Mouse (Mus musculus): Measurements from ENCODE around the gene Nosip.
A peak's percentile ranks its signal among the peaks of the same experiment; 100 is the strongest.

Gene Nosip

DNA sequence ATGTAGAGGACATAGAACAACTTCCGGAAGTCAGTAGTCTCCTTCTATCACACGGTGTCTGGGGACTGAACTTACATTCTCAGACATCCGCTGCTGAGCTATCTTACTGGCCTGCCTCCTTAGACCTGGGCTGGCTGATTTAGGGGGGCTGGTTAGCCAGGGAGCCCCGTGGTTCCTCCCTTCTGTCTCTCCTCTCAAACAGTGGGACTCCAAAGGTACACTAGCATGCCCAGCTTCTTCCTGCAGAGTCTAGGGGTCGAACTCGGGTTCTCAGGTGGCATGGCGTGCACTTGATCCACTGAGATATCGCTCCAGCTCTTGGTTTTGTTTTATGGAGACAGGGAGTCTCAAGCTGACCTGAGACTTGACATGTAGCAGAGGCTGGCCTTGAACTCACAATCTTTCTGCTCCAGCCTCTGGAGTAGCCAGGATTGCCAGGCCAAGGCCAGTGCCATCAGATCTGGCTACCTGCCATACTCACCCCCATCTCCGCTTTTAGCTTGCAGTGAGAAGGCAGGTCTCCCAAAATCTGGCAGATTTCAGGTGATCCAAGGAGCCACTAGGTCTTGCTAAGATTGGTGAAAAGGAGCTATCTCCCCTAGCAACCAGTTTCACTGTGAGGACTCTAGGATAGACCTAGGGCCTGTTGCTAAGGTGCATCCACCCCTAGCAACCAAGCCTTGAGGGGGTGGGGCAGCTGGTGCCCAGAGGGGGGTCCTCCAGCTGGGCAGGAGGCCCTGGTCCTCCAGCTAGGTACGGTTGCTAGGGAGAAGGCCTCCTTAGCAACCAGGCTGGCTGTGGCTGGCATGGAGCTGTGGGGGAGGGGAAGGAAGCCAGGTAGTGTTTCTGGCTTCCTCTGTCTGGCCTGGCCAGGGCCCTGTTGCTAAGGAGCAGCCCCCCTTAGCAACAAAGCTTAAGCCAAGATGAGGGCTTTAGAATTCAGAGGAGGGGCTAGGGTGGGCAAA lies 3.3 kb upstream of the Nosip start:
- DNase-seq (ENCODE audit: low spot score in 2 of 2), result no peak

DNA sequence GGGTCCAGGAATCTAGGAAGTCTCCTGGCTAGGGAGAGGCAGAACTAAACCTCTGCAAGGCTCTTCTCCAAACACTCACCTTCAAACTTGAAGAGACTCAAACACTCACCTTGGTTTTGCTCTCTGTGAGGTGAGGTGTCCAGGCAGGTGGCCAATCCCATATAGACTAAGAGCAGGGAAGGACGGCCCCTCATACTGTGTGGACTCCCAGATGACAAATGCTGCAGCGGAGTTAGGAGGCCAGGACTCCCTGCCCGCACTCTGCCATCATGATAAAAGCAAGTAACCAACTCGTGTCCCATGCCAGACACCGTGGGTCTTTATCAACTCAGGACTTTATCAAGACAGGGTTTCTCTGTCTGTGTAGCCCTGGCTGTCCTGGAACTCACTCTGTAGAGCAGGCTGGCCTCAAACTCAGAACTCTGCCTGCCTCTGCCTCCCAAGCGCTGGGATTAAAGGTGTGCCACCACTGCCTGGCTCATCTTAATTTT lies 1.6 kb upstream of the Nosip start:
- DNase-seq (ENCODE audit: low spot score in 2 of 2), result no peak

- DNase-seq (ENCODE audit: low spot score in 2 of 2), result no peak
Measured at GRCm38 (mm10) chr7:45061532-45062075, 625 bp upstream of the Nosip start.

DNA sequence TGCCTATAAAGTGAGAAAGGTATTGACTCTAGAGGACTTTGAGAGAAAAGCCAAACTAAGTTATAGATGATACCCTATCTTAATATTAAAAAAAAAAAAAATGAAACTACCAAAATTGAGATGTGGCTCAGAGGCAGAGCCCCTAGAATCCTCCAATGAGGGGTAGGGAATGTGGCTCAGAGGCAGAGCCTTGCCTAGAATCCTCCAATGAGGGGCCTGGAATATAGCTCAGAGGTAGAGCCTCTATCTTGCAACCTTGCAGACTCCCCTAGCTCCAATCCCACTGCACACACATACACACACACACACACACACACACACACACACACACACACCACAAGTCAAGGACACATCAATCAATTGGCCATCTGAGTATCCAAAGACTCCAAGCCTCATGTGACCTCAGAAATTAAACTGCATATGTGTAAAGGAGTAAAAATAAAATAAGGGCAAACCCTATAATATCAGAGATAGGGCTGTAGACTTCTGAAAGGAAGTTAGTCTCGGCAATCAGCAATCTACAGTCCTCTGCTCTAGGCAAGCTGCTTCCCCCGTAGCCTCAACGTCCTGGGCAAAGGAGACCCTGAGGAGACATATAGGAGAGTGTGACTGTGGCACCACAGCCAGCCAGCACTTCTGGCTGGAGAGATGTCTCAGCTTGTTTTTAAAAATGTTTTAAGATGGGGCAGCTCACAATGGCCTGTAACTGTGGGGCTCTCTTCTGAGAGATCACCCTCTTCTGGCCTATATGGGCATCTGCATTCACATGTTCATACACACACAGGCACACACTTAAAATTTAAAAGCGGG lies 5.2 kb downstream of the Nosip start:
- no peak for DNase-seq (ENCODE audit: low spot score in 2 of 2)

- DNase-seq (ENCODE audit: low spot score in 2 of 2), result no peak
Measured at GRCm38 (mm10) chr7:45068000-45068318, 5.7 kb downstream of the Nosip start.

- DNase-seq (ENCODE audit: low spot score in 2 of 2), result no peak
Measured at GRCm38 (mm10) chr7:45069671-45070070, 7.4 kb downstream of the Nosip start.

DNA sequence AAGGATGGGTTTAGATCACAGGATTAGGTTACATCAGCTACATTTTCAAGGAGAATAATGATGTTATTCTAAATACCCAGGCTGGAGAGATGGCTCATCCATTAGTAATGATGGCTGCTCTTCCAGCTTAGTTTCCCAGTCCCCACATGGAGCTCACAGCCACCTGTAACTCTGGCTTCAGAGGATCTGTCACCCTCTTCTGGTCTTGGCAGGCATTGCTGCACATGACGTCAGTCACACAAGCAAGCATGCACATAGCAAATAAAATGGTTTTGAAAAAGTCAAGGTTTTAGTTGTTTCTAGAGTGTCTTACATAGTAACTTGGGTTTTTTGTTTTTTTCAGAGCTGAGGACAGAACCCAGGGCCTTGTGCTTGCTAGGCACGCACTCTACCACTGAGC lies 10.0 kb downstream of the Nosip start:
- no peak for DNase-seq (ENCODE audit: low spot score in 2 of 2)

DNA sequence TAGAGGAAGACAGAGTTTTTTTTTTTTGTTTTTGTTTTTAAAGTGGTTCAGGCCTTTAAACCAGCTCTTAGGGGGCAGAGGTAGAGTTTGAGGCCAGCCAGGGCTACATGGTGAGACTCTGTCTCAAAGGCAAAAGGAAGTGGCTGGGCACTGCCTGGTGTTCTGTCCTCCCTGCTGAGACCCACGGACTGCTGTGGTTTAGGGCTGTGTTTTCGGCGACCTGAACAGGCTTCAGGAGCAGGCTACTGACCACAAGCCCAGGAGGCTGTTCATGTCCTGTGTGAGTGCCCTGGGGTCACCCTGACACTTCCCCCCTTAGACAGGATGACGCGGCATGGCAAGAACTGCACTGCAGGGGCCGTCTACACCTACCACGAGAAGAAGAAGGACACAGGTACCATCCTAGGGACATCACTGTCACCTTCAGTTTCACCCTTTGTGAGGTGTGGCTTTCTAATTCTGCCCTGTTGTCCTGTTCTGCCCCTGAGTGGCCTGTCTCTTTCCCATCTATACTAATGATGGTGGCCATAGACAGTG lies 11.0 kb downstream of the Nosip start:
- no peak for DNase-seq (ENCODE audit: low spot score in 2 of 2)

DNA sequence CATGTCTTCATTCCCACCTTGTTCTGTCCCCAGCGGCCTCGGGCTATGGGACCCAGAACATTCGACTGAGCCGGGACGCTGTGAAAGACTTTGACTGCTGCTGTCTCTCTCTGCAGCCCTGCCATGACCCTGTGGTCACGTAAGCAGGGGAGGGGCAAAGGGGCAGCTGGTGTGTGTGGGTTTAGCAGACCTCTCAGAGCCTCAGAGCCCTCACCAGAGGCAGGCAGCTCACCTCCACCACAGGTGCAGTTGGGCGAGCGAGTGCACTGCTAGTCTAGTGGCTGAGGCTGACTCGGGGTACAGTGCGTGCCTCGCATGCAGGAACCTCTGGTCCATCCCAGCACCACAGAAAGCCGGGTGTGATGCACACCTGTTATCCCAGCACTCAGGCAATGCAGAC lies 11.7 kb downstream of the Nosip start:
- no peak for DNase-seq (ENCODE audit: low spot score in 2 of 2)

GRCm38 (mm10) chr7:45075405-45075804 lies 13.2 kb downstream of the Nosip start:
- DNase-seq (ENCODE audit: low spot score in 2 of 2), result no peak

DNA sequence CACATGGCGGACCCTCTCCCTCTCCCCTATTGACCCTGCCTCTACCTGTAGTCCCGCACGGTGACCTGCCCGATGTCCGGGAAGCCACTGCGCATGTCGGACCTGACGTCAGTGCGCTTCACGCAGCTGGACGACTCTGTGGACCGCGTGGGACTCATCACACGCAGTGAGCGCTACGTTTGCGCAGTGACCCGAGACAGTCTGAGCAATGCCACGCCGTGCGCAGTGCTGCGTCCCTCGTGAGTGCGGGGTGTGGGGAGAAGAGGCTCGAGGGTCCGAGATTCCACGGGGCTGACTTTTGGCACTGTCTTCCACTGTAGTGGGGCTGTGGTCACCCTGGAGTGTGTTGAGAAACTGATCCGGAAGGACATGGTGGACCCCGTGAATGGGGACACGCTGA lies 14.3 kb downstream of the Nosip start:
- no peak for DNase-seq (ENCODE audit: low spot score in 2 of 2)

DNA sequence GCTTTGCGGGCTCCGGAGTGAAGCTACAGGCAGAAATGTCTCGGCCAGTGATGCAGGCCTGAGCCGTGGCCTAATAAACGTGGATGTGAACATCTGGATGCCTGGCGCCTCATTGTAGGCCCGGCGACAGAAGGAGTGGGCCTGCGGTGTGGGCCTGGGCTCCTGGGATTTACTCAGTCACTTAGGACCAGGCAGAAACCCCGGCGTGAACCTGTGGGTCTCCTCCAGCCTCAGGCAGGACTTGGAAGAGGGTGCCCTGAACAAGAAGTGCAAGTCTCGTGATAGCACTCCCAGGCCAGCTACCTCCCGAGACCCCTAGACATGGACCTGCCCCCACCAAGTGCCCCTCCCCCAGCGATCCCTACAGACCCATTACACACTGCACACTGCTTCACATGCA lies 15.1 kb downstream of the Nosip start:
- DNase-seq (ENCODE audit: low spot score in 2 of 2), result no peak

GRCm38 (mm10) chr7:45077829-45078228 lies 15.6 kb downstream of the Nosip start:
- no peak for DNase-seq (ENCODE audit: low spot score in 2 of 2)

GRCm38 (mm10) chr7:45078513-45078912 lies 16.3 kb downstream of the Nosip start:
- peak; percentile 52 to 53 for DNase-seq (ENCODE audit: low spot score in 2 of 2)

DNA sequence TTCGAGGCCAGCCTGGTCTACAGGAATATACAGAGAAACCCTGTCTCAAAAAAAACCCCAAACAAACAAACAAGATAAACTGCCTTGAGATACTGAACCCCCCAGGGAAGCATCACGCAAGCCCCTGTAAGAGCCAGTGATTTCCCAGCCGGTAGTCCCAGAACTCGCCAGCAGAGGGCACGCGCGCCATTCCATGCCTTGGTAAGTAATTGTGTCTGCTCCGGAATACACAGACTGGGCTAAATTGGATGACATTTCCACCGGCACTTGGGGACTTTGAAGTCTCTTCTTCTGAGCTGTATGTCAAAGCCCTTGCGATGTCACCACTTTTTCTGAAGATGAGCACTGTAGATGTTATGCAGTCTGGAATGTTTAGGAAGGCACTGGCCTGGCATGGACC lies 17.6 kb downstream of the Nosip start:
- DNase-seq (ENCODE audit: low spot score in 2 of 2), result peak; percentile 87 to 93

- DNase-seq (ENCODE audit: low spot score in 2 of 2), result no peak
Measured at GRCm38 (mm10) chr7:45081016-45081415, 18.8 kb downstream of the Nosip start.

DNA sequence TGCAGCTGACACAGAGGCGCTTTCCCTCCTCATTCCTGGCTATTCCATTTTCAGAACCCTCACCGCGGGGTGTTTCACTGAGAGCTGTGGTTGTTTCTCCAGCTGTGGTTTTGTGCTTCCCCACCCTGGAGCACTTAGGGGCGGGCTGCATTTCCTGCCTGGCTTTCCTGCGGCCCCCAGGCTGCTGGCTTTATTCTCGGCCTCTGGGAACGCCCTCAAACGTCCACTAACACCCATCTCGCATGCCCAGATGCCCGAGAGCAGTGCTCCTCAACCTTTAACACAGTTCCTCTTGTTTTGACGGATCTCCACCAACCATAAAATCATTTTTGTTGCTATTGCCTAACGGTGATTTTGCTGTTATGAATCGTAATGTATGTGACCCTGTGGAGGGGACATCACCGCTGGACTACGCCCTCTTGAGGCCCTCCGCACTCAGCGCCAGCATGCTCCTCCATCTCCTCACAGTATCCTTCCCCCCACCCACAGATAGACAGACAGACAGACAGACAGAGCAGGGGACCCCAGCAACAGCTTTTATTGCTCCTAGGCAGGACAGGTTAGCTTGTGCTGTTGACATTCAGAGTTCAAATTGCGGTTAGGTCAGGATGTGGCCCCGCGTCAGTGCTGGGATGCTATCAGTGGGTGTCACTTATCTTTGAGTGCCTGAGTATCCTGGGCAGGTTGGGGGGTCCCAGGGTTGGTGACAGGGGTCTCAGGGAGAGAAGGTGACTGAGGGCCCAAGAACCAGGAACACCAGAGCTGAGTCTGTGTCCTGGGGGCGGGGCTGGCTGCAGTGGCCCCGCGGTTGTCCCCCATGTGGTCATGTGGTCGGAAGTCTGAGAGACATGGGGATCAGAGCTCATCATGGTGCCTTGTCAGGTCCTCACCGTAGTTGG lies 20.4 kb downstream of the Nosip start:
- no peak for DNase-seq (ENCODE audit: low spot score in 2 of 2)

DNA sequence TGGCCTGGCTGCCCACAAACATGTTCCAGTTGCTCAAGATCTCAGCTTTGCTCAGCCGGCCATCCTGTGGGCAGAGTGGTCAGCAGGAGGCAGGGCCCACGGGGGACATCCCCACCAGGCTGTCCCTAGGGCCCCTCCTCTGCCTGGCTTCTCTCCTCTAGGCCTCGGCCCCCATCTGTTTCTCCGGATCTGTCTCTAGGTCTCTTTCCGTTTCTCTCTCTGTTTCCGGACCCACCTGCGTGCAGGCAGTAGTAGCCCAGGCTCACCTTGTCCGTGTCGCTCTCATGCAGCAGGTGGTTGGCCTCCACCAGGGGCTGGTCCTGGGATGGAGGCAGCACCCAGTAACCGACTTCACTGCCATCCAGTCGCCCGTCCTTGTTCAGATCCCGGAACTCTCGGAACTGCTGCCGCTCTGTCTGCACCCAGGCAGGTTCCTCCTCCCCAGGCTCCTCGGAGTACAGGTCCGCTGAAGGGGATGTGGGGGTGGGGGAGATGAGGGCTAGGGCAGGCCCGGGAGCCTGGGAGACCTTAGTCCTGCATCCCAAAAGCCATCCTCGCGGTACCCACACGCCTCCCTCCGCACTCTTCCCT lies 21.2 kb downstream of the Nosip start:
- no peak for DNase-seq (ENCODE audit: low spot score in 2 of 2)

DNA sequence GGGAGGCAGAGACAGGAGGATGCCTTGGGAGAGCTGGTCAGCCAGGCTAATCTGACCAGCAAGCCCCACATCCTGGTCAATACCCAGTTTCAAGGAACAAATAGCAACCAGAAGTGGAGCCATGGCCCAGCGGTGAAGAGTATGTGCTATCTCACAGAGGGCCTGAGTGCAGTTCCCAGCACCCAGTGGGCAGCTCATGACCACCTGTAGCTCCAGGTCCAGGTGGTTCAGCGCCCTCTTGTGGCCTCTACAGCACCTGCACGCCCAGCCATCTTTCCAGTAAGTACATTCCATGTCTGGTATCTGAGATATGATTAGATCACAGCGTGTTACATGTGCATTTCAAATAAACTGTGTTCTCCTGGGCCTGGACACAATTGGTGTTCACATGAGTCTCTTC lies 23.9 kb downstream of the Nosip start:
- no peak for DNase-seq (ENCODE audit: low spot score in 2 of 2)

- DNase-seq (ENCODE audit: low spot score in 2 of 2), result no peak
Measured at GRCm38 (mm10) chr7:45088597-45088996, 26.4 kb downstream of the Nosip start.
